Mouse (Mus musculus): Measurements from ENCODE around the gene Tshz2.

GRCm38 (mm10) chr2:169902896-169903295 lies 270.1 kb downstream of the Tshz2 start:
- TF ChIP-seq POLR2A (IDR thresholded peaks at IDR 0.05; ENCODE audit: control insufficient read depth, low read depth, low read length): no peak
- no peak for TF ChIP-seq CTCF (IDR thresholded peaks at IDR 0.05; ENCODE audit: control insufficient read depth, insufficient read depth, insufficient replicate concordance, low read depth, low read length)
